Mouse (Mus musculus) liver, postnatal 0 days (tissue): Measurements from ENCODE around the gene Cep112. TPM values are rescaled to one million over a fixed set of nuclear protein-coding genes. Genes with fewer than 3 reads are reported as not detected.

ENCODE experiments used
- ATAC-seq: fragments of 200-750 bp; cut with Nextera tagmentation; 2 replicates; pipeline ENCODE4 v1.8.0; 2017; ENCODE audit warnings: mild to moderate bottlenecking, moderate library complexity
- DNase-seq: peaks from one replicate; pipeline ENCODE4 v3.0.0-alpha.2; 2016
- H3K27ac ChIP-seq: fragments of 300-500 bp; sonication (generic); 2 replicates; pipeline ENCODE4 v1.5.1; 2014; ENCODE audit warnings: antibody characterized with exemption, moderate library complexity, mild to moderate bottlenecking, low read depth
- H3K27me3 ChIP-seq: fragments of 300-500 bp; sonication (generic); 2 replicates; pipeline ENCODE4 v1.6.1; 2014; ENCODE audit warnings: low read length, control low read depth, mixed read lengths; ENCODE audit not compliant: insufficient read depth
- H3K36me3 ChIP-seq: fragments of 300-500 bp; sonication (generic); replicated peaks from 2 replicates; pipeline ENCODE4 v1.6.1; 2014; ENCODE audit warnings: mild to moderate bottlenecking, control low read depth, low read length, moderate library complexity, mixed read lengths; ENCODE audit not compliant: insufficient read depth
- H3K4me1 ChIP-seq: fragments of 300-500 bp; sonication (generic); 2 replicates; pipeline ENCODE4 v1.6.1; 2014; ENCODE audit warnings: antibody characterized with exemption, mild to moderate bottlenecking, control low read depth; ENCODE audit not compliant: insufficient read depth
- H3K4me2 ChIP-seq: fragments of 300-500 bp; sonication (generic); 2 replicates; pipeline ENCODE4 v1.6.1; 2014; ENCODE audit warnings: low read depth, mild to moderate bottlenecking, low read length, moderate library complexity, mixed read lengths
- H3K4me3 ChIP-seq: fragments of 300-500 bp; sonication (generic); 2 replicates; pipeline ENCODE4 v1.5.1; 2014; ENCODE audit warnings: low read depth, low read length
- H3K9ac ChIP-seq: fragments of 300-500 bp; sonication (generic); replicated peaks from 2 replicates; pipeline ENCODE4 v1.6.1; 2014; ENCODE audit warnings: mild to moderate bottlenecking, moderate library complexity
- H3K9me3 ChIP-seq: fragments of 300-500 bp; sonication (generic); 2 replicates; pipeline ENCODE4 v1.6.1; 2016; ENCODE audit warnings: mild to moderate bottlenecking, control low read depth, low read length, mixed read lengths
- CTCF ChIP-seq: sonication (generic); IDR thresholded peaks from 2 replicates; pipeline ENCODE4 v1.5.1; 2016; ENCODE audit warnings: antibody characterized with exemption, low read depth
- EP300 ChIP-seq: IDR thresholded peaks from 2 replicates; pipeline ENCODE4 v1.6.1; 2016; ENCODE audit warnings: antibody characterized with exemption, low read depth, mild to moderate bottlenecking
- WGBS: fragments of 180-500 bp; shearing (Covaris S2); extraction: QIAGEN DNeasy Blood & Tissue Kit; methylation state at CpG from one replicate; pipeline ENCODE4 v1.1.7; 2014; ENCODE audit not compliant: insufficient replicate concordance; 5-methylcytosine and 5-hydroxymethylcytosine counted together
- polyA plus RNA-seq: library from polyadenylated mRNA; unstranded; fragments of >200 nt; fragmentation: Nextera tagmentation; extraction: Ambion mirVana; gene quantifications from 2 replicates; pipeline ENCODE4 v1.2.1, GENCODE M21; 2015

Gene Cep112
- polyA plus RNA-seq, 1 experiment from 2014 or later = 1.1 TPM

- ATAC-seq (no peak), DNase-seq (no peak)
- no peak overlapping the region for H3K9ac ChIP-seq
- H3K27ac ChIP-seq = no peak overlapping the region
- no peaks in the 10 kb centered on the region for H3K9me3 ChIP-seq
- no peaks in the 10 kb centered on the region for H3K36me3 ChIP-seq
- no peak overlapping the region for H3K4me2 ChIP-seq
- H3K4me3 ChIP-seq = no peak overlapping the region
- peaks cover 4% of the 10 kb centered on the region; the same call in 1 of the 2 replicates for H3K4me1 ChIP-seq
- 68% methylated on average over 5 of the region's 5 CpGs for WGBS
- no peak for TF ChIP-seq EP300
- TF ChIP-seq CTCF = no peak
- H3K27me3 ChIP-seq = no peaks in the 10 kb centered on the region
Observed at GRCm38 (mm10) chr11:108877520-108877919, 452.5 kb downstream of the Cep112 start.

- 56% methylated on average over 4 of the region's 4 CpGs for WGBS
Observed at GRCm38 (mm10) chr11:108880546-108880945, 455.6 kb downstream of the Cep112 start.

GRCm38 (mm10) chr11:108881662-108882061 is 456.7 kb downstream of the Cep112 start:
- Histone ChIP-seq H3K4me3 (no peak overlapping the region), H3K9me3 (no peaks in the 10 kb centered on the region), H3K27me3 (no peaks in the 10 kb centered on the region), H3K36me3 (no peaks in the 10 kb centered on the region), H3K4me1 (peaks cover 4% of the 10 kb centered on the region; the same call in 1 of the 2 replicates), H3K27ac (no peak overlapping the region), H3K9ac (no peak overlapping the region), H3K4me2 (no peak overlapping the region)
- ATAC-seq = no peak
- TF ChIP-seq EP300 (no peak), CTCF (no peak)
- 81% methylated on average over 5 of the region's 5 CpGs for WGBS
- no peak for DNase-seq

More at GRCm38 (mm10) chr11:108880546-108880945, 455.6 kb downstream of the Cep112 start:
- Histone ChIP-seq H3K9me3 (no peaks in the 10 kb centered on the region), H3K9ac (no peak overlapping the region), H3K27ac (no peak overlapping the region), H3K4me1 (peaks cover 4% of the 10 kb centered on the region; the same call in 1 of the 2 replicates), H3K36me3 (no peaks in the 10 kb centered on the region), H3K4me2 (no peak overlapping the region), H3K4me3 (no peak overlapping the region), H3K27me3 (no peaks in the 10 kb centered on the region)
- no peak for TF ChIP-seq CTCF
- TF ChIP-seq EP300 = no peak
- no peak for ATAC-seq
- no peak for DNase-seq

GRCm38 (mm10) chr11:108885276-108885896 is 460.4 kb downstream of the Cep112 start:
- no peak for ATAC-seq
- WGBS = 73% methylated on average over 19 of the region's 19 CpGs
- Histone ChIP-seq H3K9me3 (no peaks in the 10 kb centered on the region), H3K9ac (no peak overlapping the region), H3K27me3 (no peaks in the 10 kb centered on the region), H3K36me3 (no peaks in the 10 kb centered on the region), H3K4me1 (no peaks in the 10 kb centered on the region), H3K4me2 (no peak overlapping the region), H3K4me3 (no peak overlapping the region), H3K27ac (no peak overlapping the region)
- TF ChIP-seq CTCF = no peak
- TF ChIP-seq EP300 = no peak
- DNase-seq = no peak

- no peak for ATAC-seq
- WGBS = 67% methylated on average over 8 of the region's 8 CpGs
- Histone ChIP-seq H3K9me3 (no peaks in the 10 kb centered on the region), H3K4me1 (no peaks in the 10 kb centered on the region), H3K36me3 (no peaks in the 10 kb centered on the region), H3K27ac (no peak overlapping the region), H3K9ac (no peak overlapping the region), H3K4me3 (no peak overlapping the region), H3K4me2 (no peak overlapping the region), H3K27me3 (no peaks in the 10 kb centered on the region)
- no peak for DNase-seq
- TF ChIP-seq CTCF (no peak), EP300 (no peak)
Observed at GRCm38 (mm10) chr11:108886060-108886459, 461.1 kb downstream of the Cep112 start.

- no peak for ATAC-seq
- TF ChIP-seq EP300 (no peak), CTCF (peak; percentile 54)
- Histone ChIP-seq H3K27ac (no peak overlapping the region), H3K36me3 (no peaks in the 10 kb centered on the region), H3K9ac (no peak overlapping the region), H3K4me2 (no peak overlapping the region), H3K27me3 (0 out of 2 replicates have a peak, but pooled peaks cover 6% of the 10 kb centered on the region), H3K9me3 (no peaks in the 10 kb centered on the region), H3K4me3 (no peak overlapping the region), H3K4me1 (peaks cover 3% of the 10 kb centered on the region; the same call in 1 of the 2 replicates)
- no peak for DNase-seq
- WGBS = 46% methylated on average over 11 of the region's 11 CpGs
Observed at GRCm38 (mm10) chr11:108889121-108889520, 464.1 kb downstream of the Cep112 start.
